Mouse (Mus musculus) neutrophil, adult 83 days (primary cell): ENCODE data around the gene Eef1e1. TPM values are rescaled to one million over a fixed set of nuclear protein-coding genes. Genes with fewer than 3 reads are reported as not detected.

Experiments
- total RNA-seq, 2 experiments: library from RNA; stranded (reverse); gene quantifications; one replicate each; pipeline ENCODE4 v1.2.4; 2023

Gene Eef1e1
- 10 to 100 TPM in 1 of 2 experiments, 1 to 10 TPM in 1; 9.3 to 11.1 TPM for total RNA-seq

DNA sequence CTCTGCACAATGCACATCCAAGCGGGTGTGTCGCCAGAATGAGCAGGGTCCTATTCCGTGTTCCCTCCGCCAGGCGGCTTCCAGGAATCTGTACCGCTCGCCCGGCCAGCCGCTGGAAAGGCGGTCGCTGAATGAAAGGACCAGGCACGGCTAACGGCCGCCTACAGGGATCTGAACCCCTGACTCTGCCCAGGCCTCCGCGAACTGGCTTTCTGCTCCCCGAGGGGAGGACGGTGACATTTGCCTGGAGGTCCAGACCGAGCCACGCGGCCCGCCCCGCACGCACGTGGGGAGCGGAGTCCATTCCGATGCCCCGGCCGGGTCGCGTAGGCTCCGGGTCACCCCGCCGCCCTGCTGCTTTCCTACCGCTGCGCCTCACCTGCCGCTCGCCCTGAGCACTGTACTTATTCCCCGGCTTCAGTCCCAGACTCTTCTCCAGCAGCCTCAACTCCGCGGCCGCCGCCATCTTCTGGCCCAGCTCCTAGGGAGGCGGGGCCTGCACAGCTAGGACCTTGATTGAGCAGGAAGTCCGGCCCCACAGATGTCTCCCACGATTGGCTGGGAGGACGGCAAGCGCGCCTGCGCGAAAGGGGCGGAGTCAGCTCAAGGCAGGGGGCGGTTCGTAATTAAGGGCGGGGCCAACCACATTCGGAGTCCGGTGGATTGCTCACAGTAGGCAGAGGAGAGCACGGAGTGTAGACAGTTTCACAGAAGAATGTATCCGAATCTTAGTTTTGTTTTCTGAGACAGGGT is at the start of gene Eef1e1:
Eef1e1 (minus strand) TSS at position 531 of the 753 bp plus-strand sequence.

DNA sequence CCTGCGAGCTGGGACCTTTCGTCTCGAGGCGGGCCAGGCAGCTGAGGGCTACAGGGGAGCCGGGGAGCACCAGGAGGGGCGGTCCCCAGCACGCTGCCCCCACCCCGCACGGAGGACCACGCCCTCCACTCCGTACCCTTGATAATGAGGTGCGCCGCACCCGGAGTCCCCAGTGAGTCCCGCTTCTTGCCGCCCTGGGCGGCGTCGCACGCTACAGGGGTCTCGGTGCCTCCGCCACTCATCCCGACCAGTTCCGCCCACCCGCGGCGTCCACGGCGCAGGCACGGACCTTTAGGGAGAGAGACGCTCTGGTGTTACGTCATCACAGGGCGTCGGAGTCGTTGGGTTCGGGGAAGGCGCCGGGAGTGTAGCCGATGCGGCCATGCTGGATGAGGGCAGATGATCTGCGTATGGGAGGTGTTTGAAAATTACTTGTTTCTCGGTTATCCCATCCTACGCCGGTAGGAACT is 24.0 kb downstream of the Eef1e1 start, which contains the start of gene Bloc1s5:
Bloc1s5 (minus strand) TSS at position 310 of the 470 bp plus-strand sequence.

Other genes starting within 250 kb of the Eef1e1 start
- gene Txndc5, start 130.2 kb downstream of the Eef1e1 start, total RNA-seq, result 10 to 100 TPM; 48.8 to 53.1 TPM
- 1 to 10 TPM; 2.9 to 3.9 TPM for gene Bloc1s5, start 23.9 kb downstream of the Eef1e1 start, total RNA-seq